Mouse (Mus musculus) neural tube, embryonic 15.5 days (tissue): ENCODE measurements around the gene Dlgap1. TPM values are rescaled to one million over a fixed set of nuclear protein-coding genes. Genes with fewer than 3 reads are reported as not detected.
"Not testable (repeated sequence)": the region's sequence is repeated elsewhere in the genome, so short reads cannot be mapped to it uniquely, and the experiment has no call there.

Experiments
- ATAC-seq: fragments of 200-750 bp; cut with Nextera tagmentation; 2 replicates; pipeline ENCODE4 v1.8.0; 2017; ENCODE audit warnings: mild to moderate bottlenecking, moderate TSS enrichment, moderate library complexity; ENCODE audit not compliant: low FRiP score
- H3K27ac ChIP-seq: fragments of 300-500 bp; sonication (generic); replicated peaks from 2 replicates; pipeline ENCODE4 v1.5.1; 2015; ENCODE audit warnings: mild to moderate bottlenecking, inconsistent platforms
- H3K27me3 ChIP-seq: fragments of 300-500 bp; sonication (generic); replicated peaks from 2 replicates; pipeline ENCODE4 v1.6.1; 2015; ENCODE audit warnings: inconsistent platforms
- H3K36me3 ChIP-seq: fragments of 300-500 bp; sonication (generic); 2 replicates; pipeline ENCODE4 v1.6.1; 2015; ENCODE audit warnings: inconsistent platforms
- H3K4me1 ChIP-seq: fragments of 300-500 bp; sonication (generic); 2 replicates; pipeline ENCODE4 v1.6.1; 2015; ENCODE audit warnings: inconsistent platforms
- H3K4me2 ChIP-seq: fragments of 300-500 bp; sonication (generic); 2 replicates; pipeline ENCODE4 v1.6.1; 2015; ENCODE audit warnings: inconsistent platforms, mild to moderate bottlenecking, moderate library complexity
- H3K4me3 ChIP-seq: fragments of 300-500 bp; sonication (generic); replicated peaks from 2 replicates; pipeline ENCODE4 v1.5.1; 2015; ENCODE audit warnings: mild to moderate bottlenecking, inconsistent platforms
- H3K9ac ChIP-seq: fragments of 300-500 bp; sonication (generic); replicated peaks from 2 replicates; pipeline ENCODE4 v1.6.1; 2015; ENCODE audit warnings: mild to moderate bottlenecking, inconsistent platforms
- H3K9me3 ChIP-seq: fragments of 300-500 bp; sonication (generic); replicated peaks from 2 replicates; pipeline ENCODE4 v1.6.1; 2016; ENCODE audit warnings: inconsistent platforms
- WGBS: fragments of 180-500 bp; shearing (Covaris S2); methylation state at CpG from one replicate; pipeline ENCODE4 v1.1.7; 2015; ENCODE audit warnings: mixed read lengths; 5-methylcytosine and 5-hydroxymethylcytosine counted together
- polyA plus RNA-seq: library from polyadenylated mRNA; unstranded; fragments of >200 nt; fragmentation: Nextera tagmentation; extraction: Ambion mirVana; gene quantifications from 2 replicates; pipeline ENCODE4 v1.2.1, GENCODE M21; 2015

Dlgap1 gene
- polyA plus RNA-seq, 1 experiment from 2014 or later, result 42.6 TPM

DNA sequence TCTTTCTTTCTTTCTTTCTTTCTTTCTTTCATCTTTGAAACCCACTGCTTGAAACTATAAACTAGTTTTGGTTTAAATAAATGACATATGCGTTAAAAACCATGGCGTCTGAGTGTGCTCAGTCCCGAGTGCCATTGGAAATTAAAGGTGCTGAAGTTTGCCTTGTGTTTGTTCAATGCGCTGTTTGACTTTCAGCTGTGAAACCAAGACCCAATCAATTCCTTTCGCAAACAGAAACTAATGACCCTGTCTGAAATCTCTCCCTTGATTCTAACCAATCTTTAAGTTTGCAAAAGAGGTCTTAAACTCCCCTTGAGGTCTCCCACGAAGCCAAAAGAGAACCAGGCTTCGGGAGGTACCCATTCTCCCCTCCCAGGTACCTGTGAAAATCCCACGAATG is 854.2 kb downstream of the Dlgap1 start:
- H3K36me3 ChIP-seq, result no peaks in the 10 kb centered on the region; the same call in 1 of the 2 replicates
- 82% methylated on average over 8 of the region's 8 CpGs for WGBS
- H3K9ac ChIP-seq, result no peak overlapping the region
- no peaks in the 10 kb centered on the region for H3K4me1 ChIP-seq
- no peaks in the 10 kb centered on the region for H3K9me3 ChIP-seq
- H3K27ac ChIP-seq, result no peak overlapping the region
- H3K4me2 ChIP-seq, result no peak overlapping the region
- no peak overlapping the region for H3K4me3 ChIP-seq
- peaks cover 12% of the 10 kb centered on the region for H3K27me3 ChIP-seq
- no peak for ATAC-seq

DNA sequence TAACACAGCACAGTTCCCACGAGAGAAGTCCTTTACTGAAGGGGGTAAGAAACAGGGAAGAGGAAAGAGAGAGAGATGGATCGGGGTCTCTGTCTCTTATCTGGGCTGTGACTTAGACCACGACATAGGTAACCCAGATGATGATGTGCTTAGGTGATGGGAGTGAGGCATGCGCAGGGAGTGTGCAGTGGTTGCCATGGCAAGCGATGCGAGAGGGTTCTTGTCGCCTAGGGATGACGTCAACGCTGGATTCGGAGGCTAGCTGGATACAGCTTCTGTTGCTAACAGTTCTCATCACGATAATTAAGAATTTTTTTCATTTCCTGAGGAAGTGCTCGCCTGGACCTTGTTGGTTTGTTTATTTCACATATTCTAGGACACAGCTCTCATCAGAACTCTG is 857.4 kb downstream of the Dlgap1 start:
- WGBS, result 85% methylated on average over 12 of the region's 12 CpGs
- no peak for ATAC-seq
- no peak overlapping the region for H3K9ac ChIP-seq

DNA sequence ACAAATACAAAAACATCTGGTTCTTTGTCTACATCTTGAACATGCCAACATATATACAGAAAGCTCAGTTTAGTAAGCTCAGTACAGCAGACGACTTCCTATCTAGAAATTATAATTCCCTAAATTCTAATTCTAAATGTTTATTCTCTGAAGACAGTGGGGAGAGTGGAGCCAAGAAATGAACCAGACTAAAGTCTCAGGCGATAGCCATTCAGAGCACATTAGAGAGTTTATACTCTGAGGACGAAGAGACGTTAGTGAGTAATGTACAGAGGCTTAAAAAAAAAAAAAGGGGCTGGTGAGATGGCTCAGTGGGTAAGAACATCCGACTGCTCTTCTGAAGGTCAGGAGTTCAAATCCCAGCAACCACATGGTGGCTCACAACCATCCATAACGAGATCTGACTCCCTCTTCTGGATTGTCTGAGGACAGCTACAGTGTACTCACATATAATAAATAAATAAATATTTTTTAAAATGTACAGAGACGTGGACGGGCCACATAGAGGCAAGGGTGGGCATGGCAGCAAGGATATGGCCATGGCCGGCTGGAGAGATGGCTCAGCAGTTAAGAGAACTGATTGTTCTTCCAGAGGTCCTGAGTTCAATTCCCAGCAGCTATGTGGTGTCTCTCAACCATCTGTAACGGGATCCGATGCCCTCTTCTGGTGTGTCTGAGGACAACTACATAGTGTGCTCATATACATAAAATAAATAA is 858.7 kb downstream of the Dlgap1 start:
- H3K9ac ChIP-seq, H3K36me3 ChIP-seq, H3K27me3 ChIP-seq: not testable (repeated sequence)

More for the DNA sequence above, 857.4 kb downstream of the Dlgap1 start:
- Histone ChIP-seq H3K27me3 (no peaks in the 10 kb centered on the region), H3K4me1 (no peaks in the 10 kb centered on the region), H3K36me3 (no peaks in the 10 kb centered on the region; the same call in 1 of the 2 replicates), H3K9me3 (no peaks in the 10 kb centered on the region), H3K4me2 (no peak overlapping the region), H3K27ac (no peak overlapping the region), H3K4me3 (no peak overlapping the region)

DNA sequence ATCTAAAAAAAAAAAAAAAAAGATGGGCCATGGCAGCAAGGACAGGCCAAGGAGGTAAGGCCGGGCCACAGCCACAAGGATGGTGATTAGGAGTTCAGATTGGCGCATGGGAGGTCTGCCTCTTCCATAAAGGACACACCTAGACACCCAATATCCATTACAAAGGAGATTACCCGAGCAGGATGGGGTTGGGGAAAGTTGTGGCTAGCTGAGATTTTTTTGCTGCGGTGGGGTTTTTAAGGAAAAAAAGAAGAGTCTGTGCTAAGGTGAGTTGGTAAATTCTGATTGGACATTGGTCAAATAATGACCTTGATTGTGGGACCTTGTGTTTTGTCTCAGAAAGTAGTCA is 859.3 kb downstream of the Dlgap1 start:
- ATAC-seq, result no peak
- Histone ChIP-seq H3K9ac (no peak overlapping the region), H3K36me3 (no peaks in the 10 kb centered on the region), H3K4me1 (no peaks in the 10 kb centered on the region), H3K9me3 (no peaks in the 10 kb centered on the region), H3K27me3 (no peaks in the 10 kb centered on the region), H3K27ac (no peak overlapping the region), H3K4me2 (no peak overlapping the region), H3K4me3 (no peak overlapping the region)
- 78% methylated on average over 4 of the region's 4 CpGs for WGBS

More for the DNA sequence above, 858.7 kb downstream of the Dlgap1 start:
- H3K9me3 ChIP-seq, ATAC-seq, H3K27ac ChIP-seq, H3K4me3 ChIP-seq, H3K4me2 ChIP-seq, H3K4me1 ChIP-seq: not testable (repeated sequence)
- WGBS, result 85% methylated on average over 11 of the region's 11 CpGs

DNA sequence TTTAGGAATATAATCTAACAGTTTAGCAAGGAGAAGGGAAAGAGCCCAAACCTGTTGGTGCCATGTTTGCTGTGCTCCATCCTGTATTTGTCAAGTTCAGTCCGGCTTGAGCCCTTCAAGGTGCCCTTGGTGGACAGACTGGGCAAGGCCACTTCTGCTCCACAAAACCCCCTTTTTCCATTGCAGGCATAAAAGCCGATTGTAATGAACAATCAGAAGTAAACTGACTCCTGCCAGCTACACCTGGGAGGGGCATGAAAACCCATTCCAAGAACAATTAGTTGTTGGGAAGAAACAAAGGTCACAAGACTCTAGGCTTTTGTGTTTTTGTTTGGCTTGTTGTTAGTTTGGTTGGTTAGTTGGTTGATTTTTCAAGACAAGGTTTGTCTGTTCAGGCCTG is 859.7 kb downstream of the Dlgap1 start:
- Histone ChIP-seq H3K36me3 (no peaks in the 10 kb centered on the region), H3K9me3 (no peaks in the 10 kb centered on the region)

DNA sequence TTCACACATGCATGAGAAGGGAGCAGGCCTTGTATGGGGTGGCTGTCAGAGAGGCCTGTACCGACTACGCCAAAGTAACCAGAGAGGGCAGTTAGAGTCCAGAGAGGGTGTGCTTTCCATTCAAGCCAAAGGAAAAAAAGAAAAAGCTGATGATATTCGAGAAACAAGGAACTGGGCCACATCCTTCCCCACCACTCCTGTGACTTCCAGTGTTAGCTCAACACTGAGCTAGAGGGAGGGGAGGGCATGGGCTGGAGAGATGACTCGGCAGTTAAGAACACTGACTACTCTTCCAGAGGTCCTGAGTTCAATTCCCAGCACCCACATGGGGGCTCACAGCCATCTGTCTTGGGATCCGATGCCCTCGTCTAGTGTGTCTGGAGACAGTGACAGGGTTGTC is 860.3 kb downstream of the Dlgap1 start:
- no peaks in the 10 kb centered on the region for H3K9me3 ChIP-seq
- H3K27ac ChIP-seq, result no peak overlapping the region
- H3K4me3 ChIP-seq, result no peak overlapping the region
- no peak overlapping the region for H3K4me2 ChIP-seq
- no peak overlapping the region for H3K9ac ChIP-seq
- 84% methylated on average over 6 of the region's 6 CpGs for WGBS
- ATAC-seq, result 0 out of 2 replicates have a peak, but pooled peaks have one; percentile 45
- H3K27me3 ChIP-seq, result no peaks in the 10 kb centered on the region
- H3K4me1 ChIP-seq, result peaks cover 1% of the 10 kb centered on the region; the same call in 1 of the 2 replicates
- no peaks in the 10 kb centered on the region for H3K36me3 ChIP-seq

More for the DNA sequence above, 859.7 kb downstream of the Dlgap1 start:
- Histone ChIP-seq H3K4me1 (no peaks in the 10 kb centered on the region), H3K27me3 (no peaks in the 10 kb centered on the region), H3K4me2 (no peak overlapping the region), H3K27ac (no peak overlapping the region), H3K4me3 (no peak overlapping the region), H3K9ac (no peak overlapping the region)
- WGBS, result 84% methylated on average over 2 of the region's 2 CpGs
- no peak for ATAC-seq

DNA sequence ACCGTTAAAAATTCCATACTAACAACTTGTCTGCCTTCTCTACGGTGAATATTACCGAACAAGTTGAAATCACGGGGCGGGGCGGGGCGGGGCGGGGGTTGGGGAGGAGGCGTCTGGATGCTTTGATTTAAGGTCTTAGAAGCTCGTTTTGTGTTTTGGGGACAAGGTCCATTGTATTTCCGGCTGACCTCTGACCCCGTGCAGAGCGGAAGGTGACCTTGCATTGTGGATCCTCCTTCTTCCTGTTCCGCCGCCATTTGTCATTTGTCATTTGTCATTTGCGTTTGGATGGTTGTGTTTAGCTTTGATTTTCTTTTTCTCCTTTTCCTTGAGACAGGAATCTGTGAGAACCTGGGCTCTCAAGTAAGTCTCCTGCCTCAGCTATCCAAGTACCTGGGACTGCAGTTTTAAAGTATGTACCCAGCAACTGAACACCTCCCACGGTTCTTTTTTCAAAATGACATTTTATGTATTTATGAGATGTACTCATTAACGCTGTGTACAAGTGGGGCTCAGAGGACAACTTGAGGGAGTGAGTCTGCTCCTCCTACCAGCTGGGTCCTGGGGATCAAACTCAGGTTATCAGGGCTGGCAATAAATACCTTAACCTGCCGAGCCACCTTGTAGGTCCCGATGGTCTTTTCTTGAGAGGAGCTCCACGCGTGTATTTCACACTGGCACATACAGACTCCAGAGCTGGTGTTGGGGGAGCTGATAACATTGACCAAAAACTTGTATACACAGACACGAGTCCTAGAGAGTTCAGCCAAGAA is 861.3 kb downstream of the Dlgap1 start:
- H3K9ac ChIP-seq, result no peak overlapping the region
- no peaks in the 10 kb centered on the region for H3K36me3 ChIP-seq
- ATAC-seq, result no peak
- no peaks in the 10 kb centered on the region for H3K27me3 ChIP-seq
- peaks cover 10% of the 10 kb centered on the region for H3K4me1 ChIP-seq
- H3K9me3 ChIP-seq, result no peaks in the 10 kb centered on the region
- H3K27ac ChIP-seq, result no peak overlapping the region
- no peak overlapping the region for H3K4me2 ChIP-seq
- 62% methylated on average over 23 of the region's 23 CpGs for WGBS
- no peak overlapping the region for H3K4me3 ChIP-seq

DNA sequence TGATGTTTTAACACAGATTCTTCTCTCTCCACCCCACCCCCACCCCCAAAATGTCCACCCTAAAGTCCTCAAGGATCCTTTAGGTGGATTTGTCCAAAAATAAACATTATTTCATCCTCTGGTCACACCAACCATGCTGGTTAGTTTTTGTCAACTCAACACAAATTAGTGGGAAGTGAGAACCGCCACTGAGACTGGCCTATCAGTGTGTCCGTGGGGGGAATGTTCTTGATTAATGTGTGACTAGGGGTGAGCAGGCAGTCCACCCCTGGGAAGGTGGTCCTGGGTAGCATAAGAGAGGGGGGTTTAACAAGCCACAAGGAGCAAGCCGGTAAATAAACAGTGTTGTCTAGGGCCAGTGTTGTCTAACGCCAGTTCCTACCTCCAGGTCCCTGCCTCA is 862.7 kb downstream of the Dlgap1 start:
- Histone ChIP-seq H3K9me3 (no peaks in the 10 kb centered on the region), H3K4me1 (peaks cover 14% of the 10 kb centered on the region), H3K4me3 (no peak overlapping the region), H3K36me3 (no peaks in the 10 kb centered on the region), H3K27me3 (0 out of 2 replicates have a peak, but pooled peaks cover 2% of the 10 kb centered on the region), H3K27ac (no peak overlapping the region), H3K4me2 (no peak overlapping the region), H3K9ac (no peak overlapping the region)
- 74% methylated on average over 4 of the region's 4 CpGs for WGBS
- no peak for ATAC-seq

DNA sequence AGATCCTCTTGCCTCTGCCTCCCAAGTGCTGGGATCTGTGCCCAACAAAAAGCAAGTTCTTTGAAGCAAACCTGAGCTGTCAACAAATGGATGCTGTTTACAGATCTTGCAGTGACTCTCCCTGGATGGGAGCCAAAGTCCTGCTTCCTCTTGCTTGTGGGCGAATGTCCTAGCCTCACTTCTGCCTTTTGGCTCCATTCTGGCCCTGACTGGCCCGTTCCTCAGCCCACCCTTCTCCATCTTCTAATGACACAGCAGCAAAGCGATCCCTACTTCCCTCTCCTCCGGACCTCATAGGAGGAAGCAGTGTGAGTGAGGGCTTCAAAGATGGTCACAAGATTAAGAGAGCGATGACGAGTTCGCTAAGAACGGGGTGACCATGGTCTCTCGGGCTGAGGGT is 863.7 kb downstream of the Dlgap1 start:
- 0 out of 2 replicates have a peak, but pooled peaks cover 4% of the 10 kb centered on the region for H3K27me3 ChIP-seq
- peaks cover 14% of the 10 kb centered on the region for H3K4me1 ChIP-seq
- no peak for ATAC-seq
- no peak overlapping the region for H3K4me3 ChIP-seq
- H3K36me3 ChIP-seq, result no peaks in the 10 kb centered on the region
- 93% methylated on average over 9 of the region's 9 CpGs for WGBS
- no peak overlapping the region for H3K9ac ChIP-seq
- H3K9me3 ChIP-seq, result no peaks in the 10 kb centered on the region
- H3K4me2 ChIP-seq, result no peak overlapping the region
- no peak overlapping the region for H3K27ac ChIP-seq

DNA sequence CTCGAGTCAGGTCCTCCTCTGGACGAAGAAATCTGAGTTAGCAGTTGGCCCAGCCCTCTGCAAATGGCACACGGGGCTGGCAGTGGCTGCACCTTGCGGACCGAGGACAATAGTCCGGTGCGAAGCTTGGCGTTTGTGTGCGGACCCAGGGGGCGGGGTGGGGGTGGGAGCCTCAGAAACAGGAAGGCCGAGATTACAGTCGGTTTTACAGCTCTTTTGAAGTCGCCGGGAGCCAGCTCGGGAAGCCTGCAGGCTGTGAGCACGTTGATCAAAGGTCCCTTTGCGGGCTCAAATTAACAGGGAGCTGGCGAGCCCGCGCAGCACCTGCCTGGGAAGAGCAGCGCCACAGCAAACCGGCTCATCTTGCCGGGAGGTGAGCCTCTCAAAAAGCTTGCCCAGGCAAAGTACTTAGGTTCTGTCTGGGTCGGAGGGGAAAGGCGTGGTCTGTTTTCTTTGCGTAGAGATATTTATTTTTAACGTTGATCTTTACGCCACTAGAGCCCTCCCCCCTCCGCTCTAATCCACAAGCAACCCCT is 865.6 kb downstream of the Dlgap1 start:
- peak overlapping the region; percentile 44 for H3K4me3 ChIP-seq
- peak overlapping the region; percentile 51 for H3K9ac ChIP-seq
- H3K4me1 ChIP-seq, result peaks cover 14% of the 10 kb centered on the region
- no peaks in the 10 kb centered on the region for H3K9me3 ChIP-seq
- peak; percentile 53; the same call in 1 of the 2 replicates for ATAC-seq
- no peaks in the 10 kb centered on the region for H3K36me3 ChIP-seq
- no peak overlapping the region; the same call in 1 of the 2 replicates for H3K27ac ChIP-seq
- H3K4me2 ChIP-seq, result peak overlapping the region; percentile 92
- H3K27me3 ChIP-seq, result 0 out of 2 replicates have a peak, but pooled peaks cover 4% of the 10 kb centered on the region
- WGBS, result 2% methylated on average over 29 of the region's 29 CpGs

DNA sequence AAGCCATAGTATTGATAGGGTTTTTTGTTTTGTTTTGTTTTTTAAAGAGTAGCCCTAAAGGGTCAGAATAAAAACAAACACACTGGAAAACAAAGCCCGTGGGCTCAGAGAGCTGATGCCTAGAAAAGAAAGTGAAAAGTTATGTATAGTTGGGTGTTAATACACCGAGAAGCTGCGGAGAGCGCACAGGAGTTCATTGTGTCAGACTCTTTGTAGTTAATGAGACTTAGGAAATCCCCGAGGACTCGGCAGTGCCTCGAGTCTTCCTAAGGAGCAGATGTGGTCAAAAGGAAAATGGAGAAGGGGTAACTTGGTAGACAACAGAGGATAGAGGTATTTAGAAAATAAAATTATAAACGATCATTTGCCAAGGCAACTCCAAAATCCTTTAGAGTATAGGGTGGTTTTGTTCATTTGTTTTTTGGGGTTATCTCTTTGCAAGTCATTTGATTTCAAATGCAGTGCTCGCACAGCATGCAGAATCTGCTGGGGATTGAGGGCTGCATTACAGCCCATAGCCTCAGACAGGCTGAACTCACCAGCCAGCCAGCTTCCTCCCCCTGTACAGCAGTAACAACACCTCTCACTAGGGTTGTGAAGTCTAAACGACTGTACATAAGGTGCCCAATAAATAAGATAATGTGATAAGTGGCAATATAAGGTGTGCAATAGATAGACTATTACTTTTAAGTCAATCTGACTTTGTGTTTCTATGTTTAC is 866.4 kb downstream of the Dlgap1 start:
- WGBS, result 3% methylated on average over 10 of the region's 10 CpGs
- Histone ChIP-seq H3K27ac (no peak overlapping the region), H3K9ac (peak overlapping the region; percentile 51), H3K4me3 (peak overlapping the region; percentile 44), H3K27me3 (0 out of 2 replicates have a peak, but pooled peaks cover 4% of the 10 kb centered on the region), H3K9me3 (no peaks in the 10 kb centered on the region), H3K4me1 (peaks cover 14% of the 10 kb centered on the region), H3K36me3 (no peaks in the 10 kb centered on the region), H3K4me2 (peak overlapping the region; percentile 92)
- no peak for ATAC-seq
